Mouse (Mus musculus) urinary bladder, postnatal 14 days (tissue): ENCODE data around the gene Runx3.

ENCODE experiments used
- DNase-seq: peaks from one replicate; pipeline ENCODE4 v3.0.0; 2021; ENCODE audit warnings: low spot score

The Runx3 gene

GRCm38 (mm10) chr4:135120342-135121100 lies at the start of gene Runx3:
TSS of gene Runx3 (plus strand) at chr4:135120652.
- DNase-seq = no peak

- no peak for DNase-seq
These were observed 47.8 kb upstream of the Runx3 start for GRCm38 (mm10) chr4:135072671-135073070.

DNA sequence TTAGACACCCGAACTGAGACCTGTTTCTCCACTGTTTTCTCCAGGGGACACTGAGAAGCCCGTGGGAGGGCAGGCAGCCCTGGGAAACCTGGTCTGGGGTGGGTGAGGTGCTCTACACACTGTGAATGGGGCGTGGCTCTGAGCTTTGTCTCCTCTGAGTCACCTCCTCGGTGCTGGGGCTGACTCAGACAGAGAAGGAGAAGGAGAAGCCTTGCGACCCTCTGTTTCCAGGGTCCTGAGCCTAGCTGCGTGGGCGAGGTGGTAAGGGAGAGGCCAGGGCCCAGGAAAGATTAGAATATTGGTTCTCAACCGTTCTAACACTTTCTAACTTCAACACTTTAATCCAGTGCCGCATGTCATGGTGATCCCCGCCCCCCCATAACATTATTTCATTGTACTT lies 46.9 kb upstream of the Runx3 start:
- DNase-seq = peak; percentile 29

DNA sequence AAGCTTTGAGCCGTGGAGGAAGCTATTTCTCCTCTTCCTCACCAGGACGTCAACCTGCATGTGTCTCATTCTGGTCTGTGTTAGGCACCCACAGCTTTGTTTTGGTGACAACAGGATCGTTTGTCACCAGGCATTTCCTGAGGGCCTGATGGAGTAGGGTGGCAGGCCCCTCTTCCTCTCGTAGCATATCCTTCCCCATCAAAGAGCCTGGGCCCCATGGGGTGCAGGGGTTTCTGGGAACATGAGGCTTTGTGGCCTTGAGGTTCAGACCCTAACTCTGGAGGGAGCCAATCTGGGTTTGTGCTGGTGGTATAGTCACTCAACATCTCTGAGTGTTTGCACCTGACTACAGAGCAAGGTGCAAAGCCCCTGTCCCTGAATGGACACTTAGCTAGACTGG lies 45.8 kb upstream of the Runx3 start:
- no peak for DNase-seq

DNA sequence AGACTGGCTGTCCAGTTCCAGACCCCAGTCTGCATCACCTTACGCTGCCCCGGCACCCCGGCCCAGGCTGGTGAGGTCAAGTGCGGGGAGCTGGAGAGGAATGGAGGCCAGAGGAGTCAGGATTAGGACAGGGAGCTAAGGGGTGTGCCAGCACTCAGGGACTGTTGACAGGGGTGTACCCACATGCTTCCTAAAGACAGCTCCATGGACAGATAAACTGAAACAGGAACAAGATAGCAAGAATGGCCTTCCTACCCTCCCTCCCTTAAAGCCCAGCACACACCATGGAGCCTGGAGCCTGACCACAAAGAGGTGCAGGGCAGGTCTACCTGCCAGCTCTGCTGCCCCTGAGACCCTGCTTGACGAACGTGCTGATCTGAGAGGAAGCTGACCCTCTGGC lies 45.1 kb upstream of the Runx3 start:
- no peak for DNase-seq

DNA sequence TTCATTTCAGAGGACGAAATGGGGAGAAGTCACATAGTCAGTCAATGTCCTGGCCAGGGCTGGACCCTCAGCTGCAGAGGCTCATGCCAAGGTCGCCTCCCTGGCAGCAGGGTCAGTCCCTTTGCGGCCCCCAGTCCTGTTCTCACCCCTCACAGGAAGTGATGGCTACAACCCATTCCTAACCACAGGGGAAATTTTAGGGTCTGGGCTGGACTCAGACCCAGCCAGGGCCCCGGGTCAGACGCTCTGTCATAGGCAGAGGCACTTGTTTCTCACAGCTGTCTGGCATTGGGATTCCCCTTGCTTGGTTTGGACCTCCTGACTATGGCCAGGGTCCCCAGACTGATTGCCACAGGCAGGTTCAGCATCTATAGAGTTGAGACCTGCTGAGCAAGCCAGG lies 43.8 kb upstream of the Runx3 start:
- no peak for DNase-seq

DNA sequence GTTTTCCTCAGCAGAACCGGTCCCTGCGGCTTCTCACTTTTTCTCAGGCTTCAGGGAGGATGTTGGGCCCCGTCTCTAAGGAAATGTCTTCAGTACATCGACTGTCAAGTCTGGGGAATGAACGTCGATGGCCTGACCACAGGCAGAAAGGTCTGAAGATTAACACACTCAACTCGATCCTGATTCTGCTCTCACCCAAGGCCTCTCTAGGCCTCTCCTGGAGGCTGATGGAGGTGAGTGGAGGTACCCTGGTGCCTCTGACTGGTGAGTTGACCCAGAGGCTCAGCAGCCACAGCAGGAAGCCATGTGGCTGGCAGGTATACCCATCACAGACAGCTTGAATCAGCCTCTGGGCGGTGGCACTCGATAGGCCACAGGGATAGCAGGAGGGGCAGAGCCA lies 43.3 kb upstream of the Runx3 start:
- DNase-seq = no peak

DNA sequence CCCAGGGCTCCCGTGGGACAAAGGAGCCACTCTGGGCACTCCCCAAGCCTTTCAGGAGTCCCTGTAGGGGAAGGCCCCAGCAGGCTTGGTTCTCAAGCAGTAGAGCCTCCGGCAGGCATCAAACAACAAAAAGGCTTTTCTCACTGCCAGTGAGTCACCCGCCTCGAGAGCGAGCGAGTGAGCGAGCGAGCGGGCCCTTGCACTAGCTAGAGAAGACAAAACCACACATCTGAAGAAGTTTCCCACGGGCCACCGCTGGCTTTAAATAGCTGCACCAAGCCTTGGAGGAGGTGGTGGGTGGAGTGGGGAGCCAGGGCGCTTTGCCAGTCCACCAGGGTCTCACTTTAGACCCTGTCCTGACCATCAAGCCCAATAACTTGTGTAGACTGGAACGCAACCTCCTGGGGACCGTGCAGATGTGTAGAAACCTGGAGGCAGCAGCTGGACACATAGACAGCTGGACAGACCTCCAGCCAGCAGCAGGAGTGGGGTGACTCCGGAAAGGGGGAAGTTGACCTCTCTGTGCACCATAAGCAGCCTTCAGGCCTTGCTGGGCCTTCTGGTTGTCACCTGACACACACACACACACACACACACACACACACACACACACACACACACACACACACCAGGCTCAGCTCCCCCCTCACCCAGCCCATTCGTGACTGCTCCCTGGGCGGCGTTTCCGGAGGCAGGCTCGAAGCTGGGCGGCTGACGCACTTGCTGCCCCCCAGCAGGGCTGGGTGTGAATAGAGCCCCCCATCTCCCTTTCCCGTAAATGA lies 40.4 kb upstream of the Runx3 start:
- peak; percentile 20 for DNase-seq

DNA sequence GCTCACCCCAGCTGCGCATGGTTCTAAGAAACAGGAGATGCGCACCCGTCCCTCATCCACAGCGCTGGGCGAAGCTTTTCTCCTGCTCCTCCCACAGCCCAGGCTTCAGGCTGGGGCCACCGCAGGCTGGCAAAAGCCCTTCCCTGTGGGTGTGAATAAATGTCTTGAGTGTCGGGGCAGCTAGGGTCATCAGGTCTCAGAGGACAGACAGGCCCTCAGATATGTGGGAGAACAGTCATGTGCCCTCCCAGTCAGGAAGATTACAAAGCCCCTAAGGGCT lies 39.9 kb upstream of the Runx3 start:
- DNase-seq = no peak

DNA sequence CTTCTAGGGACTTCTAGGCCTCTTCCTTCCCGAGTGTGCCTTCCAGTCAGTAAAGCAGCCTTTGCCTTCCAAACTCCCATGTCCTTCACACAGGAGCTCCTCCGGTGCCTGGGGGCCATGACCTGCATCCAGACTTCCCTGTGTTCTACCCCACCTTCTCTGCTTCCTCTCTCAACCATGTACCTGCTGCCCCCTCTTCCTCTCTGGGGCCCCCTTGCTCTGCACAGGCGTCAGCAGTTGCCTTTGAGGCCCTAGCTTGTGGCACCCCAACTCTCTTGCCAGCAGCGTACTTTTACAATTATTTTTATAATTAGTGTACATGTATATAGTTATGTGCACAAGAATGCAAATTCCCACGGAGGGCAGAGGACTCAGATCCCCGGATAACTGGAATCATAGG lies 37.4 kb upstream of the Runx3 start:
- DNase-seq = no peak

DNA sequence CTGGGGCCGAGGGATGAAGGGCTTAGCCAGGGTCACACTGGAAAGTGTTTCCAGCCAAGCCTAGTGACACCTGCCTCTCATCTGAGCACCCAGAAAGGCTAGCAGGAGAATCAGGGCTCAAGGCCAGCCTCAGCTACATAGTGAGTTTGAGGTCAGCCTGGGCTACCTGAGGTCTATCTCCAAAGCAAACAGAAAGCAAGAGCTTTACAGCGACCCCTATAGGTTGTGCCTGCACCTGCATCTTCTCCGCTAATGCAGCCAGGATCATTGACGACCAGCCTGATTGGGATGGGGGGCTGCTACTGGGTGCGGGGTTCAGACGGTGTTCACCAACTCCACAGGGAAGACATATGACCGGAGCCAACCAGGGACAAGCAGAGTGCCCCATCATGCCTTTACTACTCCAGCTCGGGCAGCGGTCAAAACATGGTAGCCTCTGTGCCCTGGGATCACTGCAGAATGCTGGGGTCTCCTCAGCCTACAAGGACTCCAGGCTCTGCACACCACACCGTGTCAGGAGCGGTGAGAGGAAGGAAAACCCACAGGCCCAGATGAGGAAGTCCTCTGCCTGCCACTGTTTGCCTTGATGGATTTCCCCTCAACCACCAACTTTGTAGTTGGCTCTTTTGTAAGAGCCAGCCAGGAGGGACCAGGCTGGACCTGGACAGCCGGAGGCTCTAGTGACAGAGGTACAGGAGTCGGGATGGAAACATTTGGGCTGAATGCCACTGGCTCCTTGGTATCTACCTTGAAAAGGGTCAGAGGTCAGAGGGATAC lies 35.2 kb upstream of the Runx3 start:
- DNase-seq = no peak

GRCm38 (mm10) chr4:135090613-135091012 lies 29.8 kb upstream of the Runx3 start:
- DNase-seq = no peak

DNA sequence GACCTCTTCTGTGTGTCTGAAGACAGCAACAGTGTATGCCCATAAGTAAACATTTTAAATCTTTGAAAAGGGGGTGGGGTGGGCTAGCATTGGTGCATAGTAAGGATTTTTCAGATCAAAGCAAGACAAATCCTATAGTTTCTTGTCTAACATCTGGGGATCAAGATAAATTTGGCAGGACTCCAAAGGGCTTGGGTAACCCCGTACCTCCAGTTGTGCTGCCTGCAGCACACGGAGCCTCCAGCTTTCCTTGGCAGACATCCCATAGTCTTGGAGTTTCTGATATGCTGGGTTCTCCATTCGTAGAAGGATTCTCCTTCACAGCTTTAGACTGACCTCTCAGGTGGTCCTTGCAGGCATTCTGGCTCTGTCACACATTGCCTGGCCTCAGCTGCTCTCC lies 27.6 kb upstream of the Runx3 start:
- DNase-seq = no peak

GRCm38 (mm10) chr4:135095693-135096092 lies 24.8 kb upstream of the Runx3 start:
- DNase-seq = peak; percentile 43

DNA sequence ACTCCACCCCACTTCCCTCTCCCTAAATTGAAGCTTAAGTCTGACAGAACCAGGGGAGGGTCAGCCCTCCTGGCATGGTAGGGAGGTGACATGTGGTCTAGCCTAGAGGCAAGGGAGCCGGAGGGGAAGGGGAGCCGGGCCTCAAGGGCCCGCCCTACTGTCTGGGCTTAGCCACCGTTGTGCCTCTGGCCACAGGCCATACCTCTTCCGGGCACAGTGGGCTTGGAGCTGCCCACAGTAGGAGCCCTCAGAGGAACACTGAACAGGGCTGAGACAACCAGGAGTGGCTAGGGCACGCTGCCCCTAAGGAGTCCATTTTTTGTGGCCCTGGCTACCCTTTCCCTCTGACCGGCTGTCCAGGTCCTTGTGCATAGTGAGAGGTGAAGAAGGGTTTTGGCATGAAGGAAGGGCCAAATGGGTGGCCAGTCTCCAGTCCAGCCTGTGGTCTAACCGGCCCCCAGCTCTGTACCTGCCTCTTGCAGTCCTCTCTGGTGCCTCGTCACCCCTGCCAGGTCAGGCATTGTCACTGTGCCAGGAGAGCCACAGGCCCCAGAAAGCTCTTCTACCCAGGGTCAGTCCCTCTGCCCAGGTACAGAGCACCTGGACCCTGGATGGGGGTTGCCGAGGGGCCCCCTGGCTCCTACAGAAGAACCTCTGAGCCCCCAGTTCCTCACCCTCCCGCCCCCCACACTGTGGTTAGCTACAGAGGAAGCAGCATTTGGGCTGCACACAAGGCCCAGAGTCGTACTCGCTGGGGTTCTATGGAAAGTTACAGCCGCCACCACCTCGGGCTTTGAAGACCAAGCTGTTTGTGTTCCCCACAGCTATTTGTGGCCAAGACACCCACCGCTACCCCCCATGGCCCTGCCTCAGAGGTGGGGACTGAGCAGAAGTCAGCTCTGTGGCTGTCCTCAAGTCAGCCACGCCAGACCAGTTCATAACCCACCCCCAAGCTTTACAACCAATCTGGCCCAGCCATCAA lies 22.3 kb upstream of the Runx3 start:
- no peak for DNase-seq

GRCm38 (mm10) chr4:135102019-135102740 lies 18.3 kb upstream of the Runx3 start:
- no peak for DNase-seq

DNA sequence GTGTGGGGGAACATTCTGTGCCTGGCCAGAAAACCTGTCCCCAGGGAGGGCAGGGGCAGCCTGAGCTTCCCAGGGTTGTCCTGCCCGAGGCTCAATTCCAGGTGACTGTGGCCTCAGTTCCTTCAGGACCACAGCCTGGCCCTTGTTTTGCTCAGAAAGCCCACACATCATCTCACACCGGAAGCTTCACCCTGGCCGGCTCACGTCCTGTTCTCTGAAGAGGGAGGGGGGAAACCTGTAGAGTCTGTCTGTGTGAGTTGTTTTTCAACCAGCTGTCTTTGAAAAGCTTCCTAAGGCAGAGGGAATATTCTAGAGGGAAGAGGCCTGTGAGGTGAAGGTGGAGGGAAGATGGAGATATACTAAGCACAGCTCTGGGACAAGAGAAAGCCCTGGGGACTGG lies 17.7 kb upstream of the Runx3 start:
- no peak for DNase-seq

DNA sequence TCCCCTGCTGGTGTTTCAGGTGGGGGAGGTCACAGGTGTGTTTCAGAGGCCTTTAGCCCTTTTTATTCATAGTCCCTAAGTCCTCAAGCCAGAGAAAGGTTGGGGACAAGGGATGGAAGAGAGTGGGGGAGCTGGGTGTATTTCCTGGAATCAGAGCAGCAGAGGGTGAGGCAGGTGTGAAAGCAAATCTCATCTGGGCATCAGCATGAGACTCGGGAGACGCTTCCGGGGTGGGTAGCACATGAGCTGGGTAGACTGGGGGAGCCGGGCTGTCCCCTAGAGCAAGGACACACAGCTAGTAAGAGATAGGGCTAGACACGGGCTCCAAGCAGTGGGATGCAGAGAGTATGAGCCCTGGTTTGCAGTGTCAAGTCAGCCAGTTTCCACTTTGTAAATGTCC lies 16.7 kb upstream of the Runx3 start:
- DNase-seq = no peak

GRCm38 (mm10) chr4:135106968-135107367 lies 13.5 kb upstream of the Runx3 start:
- no peak for DNase-seq

DNA sequence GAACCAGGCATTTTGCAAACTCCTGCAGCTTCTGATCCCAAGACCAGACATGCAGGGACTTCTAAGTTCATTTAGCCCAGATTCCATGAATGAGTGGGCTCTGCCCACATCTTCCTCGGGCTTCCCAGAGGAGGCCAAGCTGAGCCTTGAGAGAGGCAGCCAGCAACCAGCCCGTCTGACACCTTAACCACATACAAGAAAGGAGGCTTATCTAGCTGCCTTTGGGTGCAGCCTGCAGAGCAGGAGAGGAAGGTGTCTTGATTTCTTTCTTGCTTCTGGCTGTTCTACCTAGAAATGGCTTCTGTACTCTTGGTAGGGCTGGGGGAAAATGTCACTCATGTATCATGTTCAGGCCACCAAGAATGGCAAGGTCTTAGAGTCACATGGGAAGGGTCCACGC lies 11.8 kb upstream of the Runx3 start:
- DNase-seq = no peak

GRCm38 (mm10) chr4:135113656-135114055 lies 6.8 kb upstream of the Runx3 start:
- no peak for DNase-seq
